Mouse (Mus musculus) MEL (cell line): ENCODE results near the gene Dzip1. TPM values are rescaled to one million over a fixed set of nuclear protein-coding genes. Genes with fewer than 3 reads are reported as not detected.

Experiments used
- DNase-seq: peaks from one replicate; pipeline ENCODE4 v3.0.0; 2011; ENCODE audit warnings: low read depth, low spot score
- H3K27ac ChIP-seq: 2 replicates; pipeline ENCODE4 v1.5.1; 2012; ENCODE audit warnings: low read depth, mild to moderate bottlenecking, control low read depth, low read length, moderate library complexity; ENCODE audit not compliant: control insufficient read depth
- H3K27me3 ChIP-seq, 2 experiments: fragments of 150-350 bp in 1 of 2; sonication (generic) in 1 of 2; 2 replicates each; pipeline ENCODE4 v1.6.1; 2012; ENCODE audit warnings: low read length in 2 of 2, mild to moderate bottlenecking in 2 of 2, improper control_type of control experiment in 1 of 2, moderate library complexity in 1 of 2; ENCODE audit not compliant: insufficient read depth in 2 of 2, control insufficient read depth in 1 of 2
- H3K36me3 ChIP-seq, 2 experiments: 2 replicates each; pipeline ENCODE4 v1.6.1; 2012 to 2014; ENCODE audit warnings: low read length in 2 of 2, improper control_type of control experiment in 1 of 2, inconsistent platforms in 1 of 2, mild to moderate bottlenecking in 1 of 2; ENCODE audit not compliant: insufficient read depth in 2 of 2, control insufficient read depth in 1 of 2
- H3K4me1 ChIP-seq, 2 experiments: fragments of 150-350 bp in 1 of 2; sonication (generic) in 1 of 2; 2 replicates each; pipeline ENCODE4 v1.6.1; 2012; ENCODE audit warnings: low read length in 2 of 2, improper control_type of control experiment in 1 of 2, mild to moderate bottlenecking in 1 of 2; ENCODE audit not compliant: insufficient read depth in 2 of 2, control insufficient read depth in 1 of 2
- H3K4me3 ChIP-seq, 2 experiments: fragments of 150-350 bp in 1 of 2; sonication (generic) in 1 of 2; 2 replicates each; pipeline ENCODE4 v1.5.1; 2012; ENCODE audit warnings: low read depth in 2 of 2, low read length in 2 of 2, mild to moderate bottlenecking in 2 of 2, moderate library complexity in 2 of 2, control low read depth in 1 of 2, improper control_type of control experiment in 1 of 2; ENCODE audit not compliant: control insufficient read depth in 1 of 2, insufficient read depth in 1 of 2
- H3K79me2 ChIP-seq: 2 replicates; pipeline ENCODE4 v1.6.1; 2012; ENCODE audit warnings: mild to moderate bottlenecking, low read length, moderate library complexity; ENCODE audit not compliant: control insufficient read depth, poor library complexity, insufficient read depth
- H3K9ac ChIP-seq: 2 replicates; pipeline ENCODE4 v1.6.1; 2012; ENCODE audit warnings: low read depth, mild to moderate bottlenecking, control low read depth, low read length, moderate library complexity; ENCODE audit not compliant: control insufficient read depth, poor library complexity, severe bottlenecking
- H3K9me3 ChIP-seq: fragments of 150-350 bp; sonication (generic); replicated peaks from 2 replicates; pipeline ENCODE4 v1.6.1; 2012; ENCODE audit warnings: mild to moderate bottlenecking, low read length, improper control_type of control experiment, moderate library complexity; ENCODE audit not compliant: insufficient read depth
- BHLHE40 ChIP-seq: IDR thresholded peaks from 2 replicates; pipeline ENCODE4 v1.6.1; 2012; ENCODE audit warnings: low read depth, mild to moderate bottlenecking, inconsistent platforms, low read length, improper control_type of control experiment, borderline replicate concordance
- CHD2 ChIP-seq: IDR thresholded peaks from 2 replicates; pipeline ENCODE4 v1.6.1; 2011; ENCODE audit warnings: low read length, improper control_type of control experiment
- CTCF ChIP-seq, 3 experiments: IDR thresholded peaks in 2 of 3; conservative IDR thresholded peaks in 1 of 3; 2 replicates each; pipeline ENCODE4 v1.5.1; 2011 to 2012; ENCODE audit warnings: low read length in 3 of 3, low read depth in 2 of 3, mild to moderate bottlenecking in 2 of 3, improper control_type of control experiment in 1 of 3, inconsistent platforms in 1 of 3, mixed read lengths in 1 of 3, moderate library complexity in 1 of 3; ENCODE audit not compliant: control insufficient read depth in 1 of 3, insufficient read depth in 1 of 3, poor library complexity in 1 of 3, severe bottlenecking in 1 of 3
- E2F4 ChIP-seq: IDR thresholded peaks from 2 replicates; pipeline ENCODE4 v1.6.1; 2011; ENCODE audit warnings: low read depth, low read length, improper control_type of control experiment, borderline replicate concordance
- ETS1 ChIP-seq: IDR thresholded peaks from 2 replicates; pipeline ENCODE4 v1.6.1; 2012; ENCODE audit warnings: low read depth, mild to moderate bottlenecking, inconsistent platforms, low read length, improper control_type of control experiment, moderate library complexity
- GATA1 ChIP-seq: IDR thresholded peaks from 2 replicates; pipeline ENCODE4 v1.6.1; 2011; ENCODE audit warnings: low read depth, low read length, improper control_type of control experiment
- HCFC1 ChIP-seq: IDR thresholded peaks from 2 replicates; pipeline ENCODE4 v1.6.1; 2012; ENCODE audit warnings: low read depth, mild to moderate bottlenecking, inconsistent platforms, low read length, improper control_type of control experiment, moderate library complexity
- JUND ChIP-seq: IDR thresholded peaks from 2 replicates; pipeline ENCODE4 v1.6.1; 2011; ENCODE audit warnings: low read depth, mild to moderate bottlenecking, improper control_type of control experiment, low read length
- MAFK ChIP-seq: IDR thresholded peaks from 2 replicates; pipeline ENCODE4 v1.6.1; 2011; ENCODE audit warnings: low read depth, mild to moderate bottlenecking, low read length, improper control_type of control experiment, borderline replicate concordance
- MAX ChIP-seq: IDR thresholded peaks from 2 replicates; pipeline ENCODE4 v1.6.1; 2011; ENCODE audit warnings: low read length, improper control_type of control experiment
- MAZ ChIP-seq: IDR thresholded peaks from 2 replicates; pipeline ENCODE4 v1.6.1; 2012; ENCODE audit warnings: low read depth, mild to moderate bottlenecking, inconsistent platforms, low read length, improper control_type of control experiment
- MXI1 ChIP-seq: IDR thresholded peaks from 2 replicates; pipeline ENCODE4 v1.6.1; 2011; ENCODE audit warnings: mild to moderate bottlenecking, low read depth, low read length, improper control_type of control experiment
- MYC ChIP-seq: IDR thresholded peaks from 2 replicates; pipeline ENCODE4 v1.6.1; 2011; ENCODE audit warnings: low read depth, mild to moderate bottlenecking, low read length, improper control_type of control experiment, moderate library complexity
- NRF1 ChIP-seq: IDR thresholded peaks from 2 replicates; pipeline ENCODE4 v1.6.1; 2014; ENCODE audit warnings: low read depth, mild to moderate bottlenecking, inconsistent platforms, low read length, improper control_type of control experiment, moderate library complexity; ENCODE audit not compliant: poor library complexity, insufficient read depth, severe bottlenecking
- POLR2A ChIP-seq, 2 experiments: IDR thresholded peaks; 2 replicates each; pipeline ENCODE4 v1.6.1; 2011 to 2012; ENCODE audit warnings: low read length in 2 of 2, mild to moderate bottlenecking in 2 of 2, control low read depth in 1 of 2, improper control_type of control experiment in 1 of 2, low read depth in 1 of 2, moderate library complexity in 1 of 2; ENCODE audit not compliant: control insufficient read depth in 1 of 2, insufficient read depth in 1 of 2, poor library complexity in 1 of 2
- POLR2AphosphoS2 ChIP-seq: IDR thresholded peaks from 2 replicates; pipeline ENCODE4 v1.6.1; 2011; ENCODE audit warnings: low read length, improper control_type of control experiment
- RAD21 ChIP-seq: IDR thresholded peaks from 2 replicates; pipeline ENCODE4 v1.6.1; 2011; ENCODE audit warnings: mild to moderate bottlenecking, low read depth, low read length, improper control_type of control experiment
- SIN3A ChIP-seq: IDR thresholded peaks from 2 replicates; pipeline ENCODE4 v1.6.1; 2012; ENCODE audit warnings: low read length, improper control_type of control experiment, inconsistent platforms
- SMC3 ChIP-seq: IDR thresholded peaks from 2 replicates; pipeline ENCODE4 v1.6.1; 2011; ENCODE audit warnings: low read depth, low read length, improper control_type of control experiment
- TAL1 ChIP-seq: IDR thresholded peaks from 2 replicates; pipeline ENCODE4 v1.6.1; 2012; ENCODE audit warnings: mild to moderate bottlenecking, inconsistent platforms, low read length, moderate library complexity, mixed read lengths
- TBP ChIP-seq: IDR thresholded peaks from 2 replicates; pipeline ENCODE4 v1.8.0; 2011; ENCODE audit warnings: low read depth, low read length, improper control_type of control experiment
- TCF12 ChIP-seq: IDR thresholded peaks from 2 replicates; pipeline ENCODE4 v1.6.1; 2014; ENCODE audit warnings: low read depth, mild to moderate bottlenecking, inconsistent platforms, low read length, improper control_type of control experiment, moderate library complexity
- USF1 ChIP-seq: IDR thresholded peaks from 2 replicates; pipeline ENCODE4 v1.6.1; 2014; ENCODE audit warnings: low read depth, mild to moderate bottlenecking, inconsistent platforms, low read length, improper control_type of control experiment, moderate library complexity
- USF2 ChIP-seq, 2 experiments: IDR thresholded peaks; 2 replicates each; pipeline ENCODE4 v1.6.1; 2011 to 2012; ENCODE audit warnings: improper control_type of control experiment in 2 of 2, low read length in 2 of 2, borderline replicate concordance in 1 of 2, inconsistent platforms in 1 of 2, low read depth in 1 of 2, mild to moderate bottlenecking in 1 of 2; ENCODE audit not compliant: insufficient read depth in 1 of 2
- ZKSCAN1 ChIP-seq: IDR thresholded peaks from 2 replicates; pipeline ENCODE4 v1.6.1; 2012; ENCODE audit warnings: low read depth, mild to moderate bottlenecking, inconsistent platforms, low read length, improper control_type of control experiment, moderate library complexity
- ZMIZ1 ChIP-seq: IDR thresholded peaks from 2 replicates; pipeline ENCODE4 v1.6.1; 2012; ENCODE audit warnings: low read depth, mild to moderate bottlenecking, inconsistent platforms, low read length, improper control_type of control experiment, moderate library complexity
- polyA plus RNA-seq, 2 experiments: library from polyadenylated mRNA; stranded (reverse) in 1 of 2; unstranded in 1 of 2; fragments of >175 nt in 1 of 2; fragments of >200 nt in 1 of 2; gene quantifications; 2 replicates each; pipeline versions ENCODE4 v1.2.1 to v1.2.4; 2012; ENCODE audit warnings: low replicate concordance in 2 of 2, low read depth in 1 of 2; ENCODE audit not compliant: insufficient read length in 2 of 2, insufficient read depth in 1 of 2, missing spikeins in 1 of 2
- total RNA-seq: library from RNA; depleted of rRNA; stranded (reverse); fragments of 300-350 nt; gene quantifications from 2 replicates; pipeline ENCODE4 v1.2.3, GENCODE M21; 2012

Dzip1 gene
- total and polyA plus RNA-seq, 3 experiments: 0.35 to 1.8 TPM; not detected in 1

GRCm38 (mm10) chr14:118838556-118839120 is 86.6 kb downstream of the Dzip1 start:
- no peaks in the 10 kb centered on the region for H3K9me3 ChIP-seq
- 0 out of 4 replicates have a peak, but pooled peaks cover 0 to 3% of the 10 kb centered on the region in 2 experiments for H3K36me3 ChIP-seq
- H3K9ac ChIP-seq: no peak overlapping the region
- no peaks in the 10 kb centered on the region; the same call in 1 of the 2 replicates for H3K79me2 ChIP-seq
- H3K4me1 ChIP-seq: peaks cover 0 to 3% of the 10 kb centered on the region in 2 experiments; a peak in 3 of 4 replicates
- H3K27ac ChIP-seq: no peak overlapping the region
- no peak overlapping the region for H3K4me3 ChIP-seq
- TF ChIP-seq RAD21 (no peak), POLR2AphosphoS2 (no peak), CTCF (IDR thresholded peaks at IDR 0.05 in 2 of 3, conservative IDR thresholded peaks at IDR 0.05 in 1 of 3; ENCODE audit: control insufficient read depth in 1 of 3, insufficient read depth in 1 of 3, low read depth in 2 of 3, low read length in 3 of 3, poor library complexity in 1 of 3, severe bottlenecking in 1 of 3) (no peak), JUND (no peak), MYC (no peak), HCFC1 (no peak), MXI1 (no peak), SMC3 (no peak), MAFK (no peak), USF2 (IDR thresholded peaks at IDR 0.05; ENCODE audit: borderline replicate concordance in 1 of 2, insufficient read depth in 1 of 2, low read depth in 1 of 2, low read length in 2 of 2) (no peak), MAZ (no peak), TAL1 (no peak), NRF1 (no peak), TBP (no peak), TCF12 (no peak)
- no peaks in the 10 kb centered on the region for H3K27me3 ChIP-seq
- DNase-seq: no peak

GRCm38 (mm10) chr14:118836754-118837153 is 88.5 kb downstream of the Dzip1 start:
- H3K4me1 ChIP-seq: no peaks in the 10 kb centered on the region; a peak in 2 of 4 replicates
- TF ChIP-seq BHLHE40: no peak
- peak; percentile 35; the same call in 1 of the 2 replicates for TF ChIP-seq ETS1
- 0 out of 2 replicates have a peak, but pooled peaks have one; percentile 29 for TF ChIP-seq ZMIZ1
- no peak for TF ChIP-seq E2F4
- peak; percentile 61; the same call in 1 of the 2 replicates for TF ChIP-seq MYC
- TF ChIP-seq NRF1: no peak
- peak; percentile 81 for TF ChIP-seq SIN3A
- no peak for TF ChIP-seq USF2 (IDR thresholded peaks at IDR 0.05; ENCODE audit: borderline replicate concordance in 1 of 2, insufficient read depth in 1 of 2, low read depth in 1 of 2, low read length in 2 of 2)
- peak; percentile 93 for TF ChIP-seq MXI1
- TF ChIP-seq MAZ: no peak
- TF ChIP-seq TAL1: 0 out of 2 replicates have a peak, but pooled peaks have one; percentile 11
- no peak for TF ChIP-seq CHD2
- TF ChIP-seq GATA1: peak; percentile 23; the same call in 1 of the 2 replicates
- TF ChIP-seq ZKSCAN1: no peak
- 0 out of 2 replicates have a peak, but pooled peaks have one; percentile 34 for TF ChIP-seq TBP
- no peak for TF ChIP-seq USF1
- TF ChIP-seq MAX: peak; percentile 51; the same call in 1 of the 2 replicates
- peak in 1 of 2 experiments; percentile 64; a peak in 2 of 4 replicates for TF ChIP-seq POLR2A (IDR thresholded peaks at IDR 0.05; ENCODE audit: control insufficient read depth in 1 of 2, insufficient read depth in 1 of 2, low read depth in 1 of 2, low read length in 2 of 2, poor library complexity in 1 of 2)
- peak; percentile 92 for DNase-seq
- H3K27ac ChIP-seq: peak overlapping the region; percentile 75
- H3K4me3 ChIP-seq: peak overlapping the region; percentile 47 to 81
- H3K9ac ChIP-seq: peak overlapping the region; percentile 77
- H3K9me3 ChIP-seq: no peaks in the 10 kb centered on the region
- H3K27me3 ChIP-seq: no peaks in the 10 kb centered on the region
- H3K79me2 ChIP-seq: no peaks in the 10 kb centered on the region; the same call in 1 of the 2 replicates
- H3K36me3 ChIP-seq: 0 out of 4 replicates have a peak, but pooled peaks cover 0 to 3% of the 10 kb centered on the region in 2 experiments
